Mouse (Mus musculus): ENCODE data around the gene Pacs2. TPM values are rescaled to one million over a fixed set of nuclear protein-coding genes. Genes with fewer than 3 reads are reported as not detected.
A peak's percentile ranks its signal among the peaks of the same experiment; 100 is the strongest.

Pacs2 gene
- polyA plus RNA-seq, 1 experiment from 2014 or later: 21.2 TPM

- no peak overlapping the region for H3K4me2 ChIP-seq (replicated peaks; ENCODE audit: low read depth, low read length)
- peaks cover 8% of the 10 kb centered on the region; the same call in 1 of the 2 replicates for H3K4me1 ChIP-seq (replicated peaks; ENCODE audit: control insufficient read depth, insufficient read depth, low read length)
- DNase-seq (ENCODE audit: low spot score) (no peak), ATAC-seq (ENCODE audit: low FRiP score) (no peak)
- H3K27me3 ChIP-seq (ENCODE audit: control insufficient read depth, insufficient read depth, low read length): no peaks in the 10 kb centered on the region
- no peak overlapping the region for H3K9ac ChIP-seq (ENCODE audit: low read depth, low read length)
- 0 out of 2 replicates have a peak, but pooled peaks cover 2% of the 10 kb centered on the region for H3K36me3 ChIP-seq (ENCODE audit: control insufficient read depth, insufficient read depth, low read length)
- 83% methylated on average over 8 of the region's 8 CpGs for WGBS
- no peak overlapping the region for H3K4me3 ChIP-seq (ENCODE audit: low read depth, low read length)
- H3K9me3 ChIP-seq (ENCODE audit: control insufficient read depth, low read length): no peaks in the 10 kb centered on the region
- H3K27ac ChIP-seq (ENCODE audit: low read depth, low read length): no peak overlapping the region
Measured at GRCm38 (mm10) chr12:113016976-113017375, 2.7 kb downstream of the Pacs2 start.

DNA sequence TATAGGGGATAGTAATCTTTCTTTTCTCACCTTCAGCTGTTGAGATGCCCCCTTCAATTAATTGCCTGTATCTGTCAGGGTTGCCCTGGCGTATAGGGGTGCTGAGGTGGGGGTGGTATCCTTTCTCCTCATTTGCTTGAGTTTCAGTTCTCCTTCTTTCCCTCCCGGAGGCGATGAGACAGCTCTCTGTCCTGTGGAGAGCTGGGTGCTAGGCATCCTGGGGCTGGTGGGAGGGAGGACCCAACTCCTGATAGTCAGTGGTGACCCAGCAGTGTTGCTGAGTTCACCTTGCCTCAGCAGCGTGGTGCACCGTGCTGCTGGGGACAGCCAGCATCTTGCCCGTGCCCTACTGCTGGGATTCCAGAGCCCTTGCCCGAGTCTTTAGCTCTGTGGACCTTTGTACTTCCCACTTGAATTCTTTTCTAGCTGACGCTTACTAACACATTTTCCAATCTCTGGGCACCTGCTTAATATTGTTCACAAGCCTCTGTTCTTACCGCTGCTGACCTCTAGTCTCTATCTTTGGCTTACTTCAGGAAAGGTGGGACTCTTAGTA, 3.2 kb downstream of the Pacs2 start:
- Histone ChIP-seq H3K9me3 (ENCODE audit: control insufficient read depth, low read length) (no peaks in the 10 kb centered on the region), H3K9ac (ENCODE audit: low read depth, low read length) (no peak overlapping the region), H3K27ac (ENCODE audit: low read depth, low read length) (no peak overlapping the region), H3K36me3 (ENCODE audit: control insufficient read depth, insufficient read depth, low read length) (0 out of 2 replicates have a peak, but pooled peaks cover 2% of the 10 kb centered on the region), H3K4me3 (ENCODE audit: low read depth, low read length) (no peak overlapping the region), H3K4me1 (replicated peaks; ENCODE audit: control insufficient read depth, insufficient read depth, low read length) (peaks cover 8% of the 10 kb centered on the region; the same call in 1 of the 2 replicates), H3K4me2 (replicated peaks; ENCODE audit: low read depth, low read length) (no peak overlapping the region), H3K27me3 (ENCODE audit: control insufficient read depth, insufficient read depth, low read length) (no peaks in the 10 kb centered on the region)
- ATAC-seq (ENCODE audit: low FRiP score) (no peak), DNase-seq (ENCODE audit: low spot score) (no peak)
- 77% methylated on average over 9 of the region's 9 CpGs for WGBS

- no peak overlapping the region for H3K27ac ChIP-seq (ENCODE audit: low read depth, low read length)
- H3K4me1 ChIP-seq (replicated peaks; ENCODE audit: control insufficient read depth, insufficient read depth, low read length): peaks cover 8% of the 10 kb centered on the region; the same call in 1 of the 2 replicates
- H3K9me3 ChIP-seq (ENCODE audit: control insufficient read depth, low read length): no peaks in the 10 kb centered on the region
- no peak overlapping the region for H3K9ac ChIP-seq (ENCODE audit: low read depth, low read length)
- DNase-seq (ENCODE audit: low spot score) (no peak), ATAC-seq (ENCODE audit: low FRiP score) (no peak)
- 0 out of 2 replicates have a peak, but pooled peaks cover 2% of the 10 kb centered on the region for H3K36me3 ChIP-seq (ENCODE audit: control insufficient read depth, insufficient read depth, low read length)
- H3K4me3 ChIP-seq (ENCODE audit: low read depth, low read length): no peak overlapping the region
- H3K4me2 ChIP-seq (replicated peaks; ENCODE audit: low read depth, low read length): no peak overlapping the region
- 90% methylated on average over 4 of the region's 4 CpGs for WGBS
- no peaks in the 10 kb centered on the region for H3K27me3 ChIP-seq (ENCODE audit: control insufficient read depth, insufficient read depth, low read length)
Measured at GRCm38 (mm10) chr12:113018763-113019162, 4.5 kb downstream of the Pacs2 start.

DNA sequence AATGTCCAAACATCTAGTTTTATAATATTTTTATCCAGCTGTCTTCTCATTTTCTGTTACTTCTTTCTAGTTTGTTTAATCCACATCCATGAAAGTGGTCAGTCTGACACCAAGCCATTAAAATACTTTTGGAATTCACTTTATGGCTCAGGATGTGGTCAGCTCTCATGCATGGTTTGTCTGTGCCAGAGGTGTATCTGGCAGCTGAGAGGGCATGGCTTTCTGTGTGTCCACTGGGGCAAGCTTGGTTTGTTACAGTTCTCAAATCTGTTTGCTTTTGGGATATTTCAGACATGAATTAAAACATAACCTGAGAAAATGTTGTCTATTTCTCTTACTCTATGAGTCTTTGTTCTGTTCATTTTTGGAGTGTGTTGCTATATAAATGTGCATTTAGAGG, 7.2 kb downstream of the Pacs2 start:
- DNase-seq (ENCODE audit: low spot score) (no peak), ATAC-seq (ENCODE audit: low FRiP score) (no peak)
- no peak overlapping the region for H3K4me2 ChIP-seq (replicated peaks; ENCODE audit: low read depth, low read length)
- H3K4me3 ChIP-seq (ENCODE audit: low read depth, low read length): no peak overlapping the region
- H3K4me1 ChIP-seq (replicated peaks; ENCODE audit: control insufficient read depth, insufficient read depth, low read length): no peaks in the 10 kb centered on the region
- H3K27ac ChIP-seq (ENCODE audit: low read depth, low read length): no peak overlapping the region
- H3K9me3 ChIP-seq (ENCODE audit: control insufficient read depth, low read length): no peaks in the 10 kb centered on the region
- H3K36me3 ChIP-seq (ENCODE audit: control insufficient read depth, insufficient read depth, low read length): 0 out of 2 replicates have a peak, but pooled peaks cover 2% of the 10 kb centered on the region
- no peak overlapping the region for H3K9ac ChIP-seq (ENCODE audit: low read depth, low read length)
- no peaks in the 10 kb centered on the region for H3K27me3 ChIP-seq (ENCODE audit: control insufficient read depth, insufficient read depth, low read length)

- Histone ChIP-seq H3K4me1 (replicated peaks; ENCODE audit: control insufficient read depth, insufficient read depth, low read length) (no peaks in the 10 kb centered on the region), H3K27ac (ENCODE audit: low read depth, low read length) (no peak overlapping the region), H3K4me3 (ENCODE audit: low read depth, low read length) (no peak overlapping the region), H3K9me3 (ENCODE audit: control insufficient read depth, low read length) (no peaks in the 10 kb centered on the region), H3K4me2 (replicated peaks; ENCODE audit: low read depth, low read length) (no peak overlapping the region), H3K9ac (ENCODE audit: low read depth, low read length) (no peak overlapping the region), H3K27me3 (ENCODE audit: control insufficient read depth, insufficient read depth, low read length) (no peaks in the 10 kb centered on the region), H3K36me3 (ENCODE audit: control insufficient read depth, insufficient read depth, low read length) (0 out of 2 replicates have a peak, but pooled peaks cover 2% of the 10 kb centered on the region)
- 90% methylated on average over 4 of the region's 4 CpGs for WGBS
- ATAC-seq (ENCODE audit: low FRiP score) (no peak), DNase-seq (ENCODE audit: low spot score) (no peak)
Measured at GRCm38 (mm10) chr12:113023082-113023481, 8.8 kb downstream of the Pacs2 start.

- H3K4me1 ChIP-seq (replicated peaks; ENCODE audit: control insufficient read depth, insufficient read depth, low read length): no peaks in the 10 kb centered on the region
- no peak overlapping the region for H3K4me2 ChIP-seq (replicated peaks; ENCODE audit: low read depth, low read length)
- no peak overlapping the region for H3K9ac ChIP-seq (ENCODE audit: low read depth, low read length)
- WGBS: 96% methylated on average over 1 of the region's 1 CpGs
- H3K27me3 ChIP-seq (ENCODE audit: control insufficient read depth, insufficient read depth, low read length): no peaks in the 10 kb centered on the region
- H3K9me3 ChIP-seq (ENCODE audit: control insufficient read depth, low read length): no peaks in the 10 kb centered on the region
- H3K36me3 ChIP-seq (ENCODE audit: control insufficient read depth, insufficient read depth, low read length): no peaks in the 10 kb centered on the region
- no peak overlapping the region for H3K27ac ChIP-seq (ENCODE audit: low read depth, low read length)
- no peak for ATAC-seq (ENCODE audit: low FRiP score)
- H3K4me3 ChIP-seq (ENCODE audit: low read depth, low read length): no peak overlapping the region
- no peak for DNase-seq (ENCODE audit: low spot score)
Measured at GRCm38 (mm10) chr12:113026557-113026956, 12.2 kb downstream of the Pacs2 start.

GRCm38 (mm10) chr12:113027495-113027894, 13.2 kb downstream of the Pacs2 start:
- Histone ChIP-seq H3K4me1 (replicated peaks; ENCODE audit: control insufficient read depth, insufficient read depth, low read length) (0 out of 2 replicates have a peak, but pooled peaks cover under 1% of the 10 kb centered on the region), H3K9ac (ENCODE audit: low read depth, low read length) (no peak overlapping the region), H3K27me3 (ENCODE audit: control insufficient read depth, insufficient read depth, low read length) (no peaks in the 10 kb centered on the region), H3K9me3 (ENCODE audit: control insufficient read depth, low read length) (no peaks in the 10 kb centered on the region), H3K4me2 (replicated peaks; ENCODE audit: low read depth, low read length) (no peak overlapping the region), H3K27ac (ENCODE audit: low read depth, low read length) (peak overlapping the region; percentile 39; the same call in 1 of the 2 replicates), H3K4me3 (ENCODE audit: low read depth, low read length) (no peak overlapping the region), H3K36me3 (ENCODE audit: control insufficient read depth, insufficient read depth, low read length) (no peaks in the 10 kb centered on the region)
- no peak for ATAC-seq (ENCODE audit: low FRiP score)
- no peak for DNase-seq (ENCODE audit: low spot score)
- 94% methylated on average over 2 of the region's 2 CpGs for WGBS

GRCm38 (mm10) chr12:113028067-113028466, 13.8 kb downstream of the Pacs2 start:
- H3K36me3 ChIP-seq (ENCODE audit: control insufficient read depth, insufficient read depth, low read length): no peaks in the 10 kb centered on the region
- no peak overlapping the region for H3K4me2 ChIP-seq (replicated peaks; ENCODE audit: low read depth, low read length)
- H3K9me3 ChIP-seq (ENCODE audit: control insufficient read depth, low read length): no peaks in the 10 kb centered on the region
- no peak overlapping the region for H3K9ac ChIP-seq (ENCODE audit: low read depth, low read length)
- ATAC-seq (ENCODE audit: low FRiP score): peak; percentile 73
- 52% methylated on average over 5 of the region's 5 CpGs for WGBS
- H3K27ac ChIP-seq (ENCODE audit: low read depth, low read length): peak overlapping the region; percentile 74; the same call in 1 of the 2 replicates
- H3K4me3 ChIP-seq (ENCODE audit: low read depth, low read length): no peak overlapping the region
- no peaks in the 10 kb centered on the region for H3K27me3 ChIP-seq (ENCODE audit: control insufficient read depth, insufficient read depth, low read length)
- H3K4me1 ChIP-seq (replicated peaks; ENCODE audit: control insufficient read depth, insufficient read depth, low read length): peaks cover 3% of the 10 kb centered on the region; the same call in 1 of the 2 replicates
- DNase-seq (ENCODE audit: low spot score): peak; percentile 37

- WGBS: 74% methylated on average over 9 of the region's 9 CpGs
Measured at GRCm38 (mm10) chr12:113028898-113029297, 14.6 kb downstream of the Pacs2 start.

More at GRCm38 (mm10) chr12:113028898-113029297, 14.6 kb downstream of the Pacs2 start:
- ATAC-seq (ENCODE audit: low FRiP score) (no peak), DNase-seq (ENCODE audit: low spot score) (peak; percentile 21)
- no peaks in the 10 kb centered on the region for H3K9me3 ChIP-seq (ENCODE audit: control insufficient read depth, low read length)
- H3K36me3 ChIP-seq (ENCODE audit: control insufficient read depth, insufficient read depth, low read length): no peaks in the 10 kb centered on the region
- H3K27ac ChIP-seq (ENCODE audit: low read depth, low read length): peak overlapping the region; percentile 74
- no peak overlapping the region for H3K9ac ChIP-seq (ENCODE audit: low read depth, low read length)
- H3K4me1 ChIP-seq (replicated peaks; ENCODE audit: control insufficient read depth, insufficient read depth, low read length): peaks cover 3% of the 10 kb centered on the region; the same call in 1 of the 2 replicates
- H3K27me3 ChIP-seq (ENCODE audit: control insufficient read depth, insufficient read depth, low read length): no peaks in the 10 kb centered on the region
- no peak overlapping the region for H3K4me2 ChIP-seq (replicated peaks; ENCODE audit: low read depth, low read length)
- no peak overlapping the region for H3K4me3 ChIP-seq (ENCODE audit: low read depth, low read length)

Measured in hindbrain, embryonic 11.5 days (tissue).